Mouse (Mus musculus) forebrain, embryonic 10.5 days (tissue): ENCODE measurements around the gene Gcgr. TPM values are rescaled to one million over a fixed set of nuclear protein-coding genes. Genes with fewer than 3 reads are reported as not detected.

Experiments used
- polyA plus RNA-seq: library from polyadenylated mRNA; unstranded; fragments of >200 nt; fragmentation: Nextera tagmentation; extraction: Ambion mirVana; gene quantifications from 2 replicates; pipeline ENCODE4 v1.2.1, GENCODE M21; 2016

The Gcgr gene
- polyA plus RNA-seq, 1 experiment from 2014 or later, result 0.16 TPM

Other genes with a start within 250 kb of the Gcgr start
- 2,559 and 2,733 TPM in 2 replicates for gene Actg1, start 182.2 kb upstream of the Gcgr start, polyA plus RNA-seq
- 0.32 TPM in 1 of 2 replicates, not detected in the other for gene Fscn2, start 169.2 kb upstream of the Gcgr start, polyA plus RNA-seq
- gene Faap100, start 151.9 kb upstream of the Gcgr start, polyA plus RNA-seq, result 33.8 and 36.0 TPM in 2 replicates
- 45.9 and 46.9 TPM in 2 replicates for gene Nploc4, start 93.0 kb upstream of the Gcgr start, polyA plus RNA-seq
- 0.30 and 1.6 TPM in 2 replicates for gene Tspan10, start 88.1 kb upstream of the Gcgr start, polyA plus RNA-seq
- gene Pde6g, start 77.2 kb upstream of the Gcgr start, polyA plus RNA-seq, result 0.25 and 0.41 TPM in 2 replicates
- gene Oxld1, start 72.6 kb upstream of the Gcgr start, polyA plus RNA-seq, result 8.7 and 11.8 TPM in 2 replicates
- gene Ccdc137, start 72.6 kb upstream of the Gcgr start, polyA plus RNA-seq, result 39.6 and 46.3 TPM in 2 replicates
- 60.7 and 62.1 TPM in 2 replicates for gene Arl16, start 63.1 kb upstream of the Gcgr start, polyA plus RNA-seq
- gene Mrpl12, start 46.1 kb upstream of the Gcgr start, polyA plus RNA-seq, result 211 and 215 TPM in 2 replicates
- 69.3 and 71.6 TPM in 2 replicates for gene Slc25a10, start 38.9 kb upstream of the Gcgr start, polyA plus RNA-seq
- gene Mcrip1, start 19.0 kb downstream of the Gcgr start, polyA plus RNA-seq, result 205 and 212 TPM in 2 replicates
- not detected in 2 replicates for gene Ppp1r27, start 20.4 kb downstream of the Gcgr start, polyA plus RNA-seq
- gene P4hb, start 42.6 kb downstream of the Gcgr start, polyA plus RNA-seq, result 485 and 533 TPM in 2 replicates
- 744 and 753 TPM in 2 replicates for gene Arhgdia, start 50.9 kb downstream of the Gcgr start, polyA plus RNA-seq
- gene Alyref, start 67.7 kb downstream of the Gcgr start, polyA plus RNA-seq, result 618 and 646 TPM in 2 replicates
- gene Anapc11, start 67.7 kb downstream of the Gcgr start, polyA plus RNA-seq, result 218 and 228 TPM in 2 replicates
- 0.44 TPM in 1 of 2 replicates, not detected in the other for gene Npb, start 77.8 kb downstream of the Gcgr start, polyA plus RNA-seq
- gene Pcyt2, start 87.2 kb downstream of the Gcgr start, polyA plus RNA-seq, result 145 and 148 TPM in 2 replicates
- 30.1 and 32.8 TPM in 2 replicates for gene Sirt7, start 94.5 kb downstream of the Gcgr start, polyA plus RNA-seq
- 20.2 and 22.7 TPM in 2 replicates for gene Mafg, start 102.9 kb downstream of the Gcgr start, polyA plus RNA-seq
- gene Pycr1, start 113.1 kb downstream of the Gcgr start, polyA plus RNA-seq, result 37.5 and 40.5 TPM in 2 replicates
- gene Myadml2, start 117.5 kb downstream of the Gcgr start, polyA plus RNA-seq, result not detected in 2 replicates
- gene Notum, start 130.5 kb downstream of the Gcgr start, polyA plus RNA-seq, result 0.57 and 0.75 TPM in 2 replicates
- gene Aspscr1, start 142.3 kb downstream of the Gcgr start, polyA plus RNA-seq, result 134 and 142 TPM in 2 replicates
- gene Cenpx, start 183.0 kb downstream of the Gcgr start, polyA plus RNA-seq, result 118 and 133 TPM in 2 replicates
- 51.9 and 59.2 TPM in 2 replicates for gene Lrrc45, start 183.2 kb downstream of the Gcgr start, polyA plus RNA-seq
- gene Rac3, start 190.8 kb downstream of the Gcgr start, polyA plus RNA-seq, result 23.8 and 28.4 TPM in 2 replicates
- gene Dcxr, start 196.6 kb downstream of the Gcgr start, polyA plus RNA-seq, result 13.3 and 14.8 TPM in 2 replicates
- 1.1 and 1.3 TPM in 2 replicates for gene Cbr2, start 201.4 kb downstream of the Gcgr start, polyA plus RNA-seq
- 12.3 and 14.2 TPM in 2 replicates for gene Hmga1b, start 232.1 kb downstream of the Gcgr start, polyA plus RNA-seq